Mouse (Mus musculus) cerebellum, postnatal 25 days (tissue): ENCODE results near the gene Agbl1.
A peak's percentile ranks its signal among the peaks of the same experiment; 100 is the strongest.

Experiments
- DNase-seq, 2 experiments: peaks; one replicate each; pipeline ENCODE4 v3.0.0; 2021; ENCODE audit warnings: mixed read lengths in 2 of 2

Agbl1 gene

GRCm38 (mm10) chr7:76971334-76971733, 741.6 kb downstream of the Agbl1 start:
- DNase-seq: peak; percentile 26 to 58

- DNase-seq: peak; percentile 37 to 65
Measured at GRCm38 (mm10) chr7:77009571-77009970, 779.9 kb downstream of the Agbl1 start.

- peak in 1 of 2 experiments; percentile 7 for DNase-seq
Measured at GRCm38 (mm10) chr7:77029019-77029418, 799.3 kb downstream of the Agbl1 start.

- DNase-seq: no peak
Measured at GRCm38 (mm10) chr7:77076033-77076432, 846.3 kb downstream of the Agbl1 start.

DNA sequence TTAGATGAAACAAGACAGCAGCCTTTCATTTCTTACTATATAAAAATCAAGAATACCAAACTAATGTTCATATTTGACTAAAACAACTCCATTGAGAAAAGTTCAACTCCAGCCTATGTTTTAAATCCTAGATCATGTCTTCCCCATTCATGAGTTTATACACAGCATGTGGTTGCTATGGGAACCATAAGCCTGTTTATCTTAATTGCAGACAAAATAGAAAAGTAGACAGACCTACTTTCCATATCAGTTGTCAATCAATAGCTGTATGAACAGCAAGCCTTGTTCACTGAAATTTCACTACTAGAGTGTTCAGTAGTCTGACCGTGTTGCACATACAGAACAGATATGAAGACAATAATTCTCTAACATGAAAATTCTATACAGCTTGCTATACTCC, 857.6 kb downstream of the Agbl1 start:
- no peak for DNase-seq

- no peak for DNase-seq
Measured at GRCm38 (mm10) chr7:77095153-77095552, 865.5 kb downstream of the Agbl1 start.

DNA sequence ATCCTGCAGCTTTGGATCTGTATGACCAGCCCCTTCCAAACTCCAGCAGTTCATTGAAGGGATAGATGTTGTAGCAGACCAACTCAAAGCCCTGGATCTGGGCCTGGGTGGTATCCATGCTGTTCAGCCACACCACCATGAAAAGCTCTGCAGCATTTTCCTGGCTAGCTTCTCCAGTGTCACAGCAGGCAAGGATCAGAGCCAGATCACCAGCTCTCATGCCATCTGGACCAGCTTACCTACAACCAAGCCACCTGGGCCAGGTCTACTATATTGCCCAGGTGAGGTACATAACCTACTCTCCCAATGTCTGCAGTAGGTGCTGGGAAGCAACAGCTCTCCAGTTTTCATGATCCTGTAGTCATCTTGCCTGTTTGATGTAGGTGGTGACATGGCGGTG, 884.3 kb downstream of the Agbl1 start:
- peak; percentile 57 to 70 for DNase-seq

- DNase-seq: no peak
Measured at GRCm38 (mm10) chr7:77129045-77129444, 899.4 kb downstream of the Agbl1 start.

DNA sequence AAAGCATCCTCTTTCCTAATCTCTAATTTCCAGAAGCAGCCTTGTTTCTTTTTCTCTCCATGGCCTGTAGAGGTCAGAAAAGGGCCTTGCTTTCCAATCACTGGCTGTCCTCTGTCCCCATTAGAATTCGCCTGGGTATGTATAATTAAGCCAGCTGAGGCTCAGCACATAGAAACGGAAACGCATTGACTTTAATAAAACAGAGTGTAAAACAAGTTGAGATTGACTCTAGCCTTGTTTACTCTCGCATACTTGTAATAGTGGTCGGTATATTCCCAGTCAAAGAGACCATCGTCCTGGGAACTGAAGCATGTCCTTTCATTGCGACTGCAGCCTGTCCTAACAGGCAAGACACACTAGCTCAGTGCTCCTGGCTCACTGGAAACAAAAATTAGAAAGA, 902.3 kb downstream of the Agbl1 start:
- DNase-seq: peak in 1 of 2 experiments; percentile 27

GRCm38 (mm10) chr7:77132615-77133420, 903.1 kb downstream of the Agbl1 start:
- peak; percentile 16 to 59 for DNase-seq

GRCm38 (mm10) chr7:77134860-77135259, 905.2 kb downstream of the Agbl1 start:
- no peak for DNase-seq

DNA sequence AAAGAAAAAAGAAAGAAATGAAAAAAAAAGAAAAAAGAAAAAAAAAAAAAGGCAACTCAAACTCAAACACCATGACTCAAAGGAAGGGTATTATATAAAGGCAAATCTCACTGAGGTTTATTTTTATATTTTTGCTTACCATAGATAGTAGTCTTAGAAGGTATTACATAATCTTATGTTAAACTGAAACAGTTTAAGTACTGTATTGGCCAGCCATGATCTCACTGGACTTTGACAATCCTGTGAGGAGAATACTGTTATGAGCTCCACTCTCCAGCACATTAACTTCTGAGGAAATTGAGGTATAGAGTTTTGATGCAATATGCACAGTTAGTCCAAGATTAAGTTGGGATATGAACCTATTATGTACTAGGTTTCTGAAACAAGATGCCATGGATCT, 909.0 kb downstream of the Agbl1 start:
- no peak for DNase-seq

GRCm38 (mm10) chr7:77147527-77147926, 917.8 kb downstream of the Agbl1 start:
- no peak for DNase-seq

DNA sequence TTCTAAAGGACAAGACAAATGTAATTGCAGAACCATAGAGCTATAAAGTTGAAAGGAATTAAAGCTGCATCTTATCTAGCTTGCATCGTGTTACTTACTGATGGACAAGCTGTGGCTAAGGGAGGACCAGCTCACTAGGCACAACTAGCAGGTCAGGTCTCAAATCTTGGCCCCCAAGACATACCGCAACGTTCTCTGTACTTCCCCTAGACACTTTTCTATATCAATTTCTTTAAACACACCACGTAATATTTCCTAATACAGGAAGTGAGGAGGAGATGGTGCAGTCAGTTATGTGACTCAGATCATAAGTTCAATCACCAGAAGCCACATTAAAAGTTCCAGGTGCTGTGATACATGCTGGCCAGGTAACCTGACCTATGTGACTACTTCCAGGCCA, 919.1 kb downstream of the Agbl1 start:
- no peak for DNase-seq

GRCm38 (mm10) chr7:77149846-77150245, 920.2 kb downstream of the Agbl1 start:
- DNase-seq: no peak

DNA sequence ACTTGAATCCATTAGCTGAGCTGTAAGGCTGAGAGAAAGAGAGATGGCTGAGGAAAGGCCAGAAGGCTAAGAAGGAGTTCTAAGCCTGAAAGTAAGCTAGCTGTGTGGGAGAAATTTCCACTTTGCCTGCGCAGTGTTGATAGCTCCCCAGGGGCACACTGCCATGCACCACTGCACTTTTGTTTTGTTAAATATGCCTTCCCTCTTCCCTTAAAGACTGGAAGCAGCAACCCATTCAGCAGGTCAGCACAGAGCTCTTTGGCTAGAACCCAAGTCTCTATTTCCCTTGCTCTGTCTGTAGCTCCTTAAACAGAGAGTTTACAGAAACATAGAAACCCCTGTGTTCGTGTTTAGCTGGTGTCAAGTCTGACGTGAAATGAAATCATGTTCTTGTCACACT, 922.7 kb downstream of the Agbl1 start:
- no peak for DNase-seq

DNA sequence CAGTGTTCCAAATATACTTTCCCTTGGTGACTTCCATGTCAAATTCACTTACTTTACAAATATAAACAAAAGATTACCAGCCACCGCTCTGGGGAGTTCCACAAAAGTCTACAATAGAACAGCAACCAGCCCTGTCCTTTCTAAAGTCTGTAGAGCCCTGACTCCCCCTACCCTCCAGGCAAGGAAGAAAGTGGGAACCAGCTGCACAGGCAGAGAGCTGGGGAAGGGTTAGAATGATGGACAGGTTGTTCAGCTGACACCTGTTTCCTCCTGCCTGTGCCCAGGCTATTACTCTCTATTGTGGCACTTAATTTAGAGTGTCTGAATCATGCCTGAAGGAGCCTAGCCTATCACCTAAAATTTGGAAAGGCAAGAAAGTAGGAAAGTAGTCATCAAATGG, 923.2 kb downstream of the Agbl1 start:
- DNase-seq: no peak

- DNase-seq: no peak
Measured at GRCm38 (mm10) chr7:77164921-77165320, 935.2 kb downstream of the Agbl1 start.
